Mouse (Mus musculus): ENCODE results near the gene Sptbn2. TPM values are rescaled to one million over a fixed set of nuclear protein-coding genes. Genes with fewer than 3 reads are reported as not detected.
"Not testable (repeated sequence)": the region's sequence is repeated elsewhere in the genome, so short reads cannot be mapped to it uniquely, and the experiment has no call there.

The Sptbn2 gene
- polyA plus RNA-seq, 1 experiment from 2014 or later, result 5.3 TPM

- no peak overlapping the region for H3K27ac ChIP-seq (replicated peaks)
- H3K9me3 ChIP-seq (replicated peaks), result no peaks in the 10 kb centered on the region
- no peak overlapping the region for H3K4me3 ChIP-seq (replicated peaks)
- peaks cover 6% of the 10 kb centered on the region; the same call in 1 of the 2 replicates for H3K36me3 ChIP-seq
- H3K4me2 ChIP-seq (replicated peaks), result no peak overlapping the region
- H3K27me3 ChIP-seq, result no peaks in the 10 kb centered on the region
- no peak for ATAC-seq (ENCODE audit: insufficient number of reproducible peaks, low FRiP score, low TSS enrichment, low read depth)
- no peak overlapping the region for H3K9ac ChIP-seq
- 88% methylated on average over 9 of the region's 9 CpGs for WGBS
- no peaks in the 10 kb centered on the region for H3K4me1 ChIP-seq
These were observed 36.8 kb downstream of the Sptbn2 start for GRCm38 (mm10) chr19:4747631-4748312.

- no peak overlapping the region for H3K4me3 ChIP-seq (replicated peaks)
- no peaks in the 10 kb centered on the region for H3K9me3 ChIP-seq (replicated peaks)
These were observed 37.5 kb downstream of the Sptbn2 start for GRCm38 (mm10) chr19:4748493-4748892.

GRCm38 (mm10) chr19:4749975-4750374 is 39.0 kb downstream of the Sptbn2 start:
- WGBS, result 75% methylated on average over 6 of the region's 6 CpGs
- no peaks in the 10 kb centered on the region for H3K9me3 ChIP-seq (replicated peaks)
- no peak for ATAC-seq (ENCODE audit: insufficient number of reproducible peaks, low FRiP score, low TSS enrichment, low read depth)
- H3K4me2 ChIP-seq (replicated peaks), result no peak overlapping the region
- no peaks in the 10 kb centered on the region for H3K27me3 ChIP-seq
- H3K36me3 ChIP-seq, result peaks cover 6% of the 10 kb centered on the region; the same call in 1 of the 2 replicates
- H3K27ac ChIP-seq (replicated peaks), result no peak overlapping the region
- no peak overlapping the region for H3K4me3 ChIP-seq (replicated peaks)
- no peak overlapping the region for H3K9ac ChIP-seq
- no peaks in the 10 kb centered on the region for H3K4me1 ChIP-seq

More at GRCm38 (mm10) chr19:4748493-4748892, 37.5 kb downstream of the Sptbn2 start:
- Histone ChIP-seq H3K36me3 (peaks cover 6% of the 10 kb centered on the region; the same call in 1 of the 2 replicates), H3K27me3 (no peaks in the 10 kb centered on the region), H3K4me2 (replicated peaks) (no peak overlapping the region), H3K4me1 (no peaks in the 10 kb centered on the region), H3K9ac (no peak overlapping the region), H3K27ac (replicated peaks) (no peak overlapping the region)
- 83% methylated on average over 10 of the region's 10 CpGs for WGBS
- ATAC-seq (ENCODE audit: insufficient number of reproducible peaks, low FRiP score, low TSS enrichment, low read depth), result no peak

- H3K9ac ChIP-seq, result peak overlapping the region; percentile 18; the same call in 1 of the 2 replicates
- WGBS, result 0% methylated on average over 10 of the region's 10 CpGs
- 0 out of 2 replicates have a peak, but pooled peaks cover 3% of the 10 kb centered on the region for H3K36me3 ChIP-seq
- no peaks in the 10 kb centered on the region for H3K9me3 ChIP-seq (replicated peaks)
- H3K4me1 ChIP-seq, result peaks cover 21% of the 10 kb centered on the region
- ATAC-seq (ENCODE audit: insufficient number of reproducible peaks, low FRiP score, low TSS enrichment, low read depth), result peak; percentile 75; the same call in 1 of the 2 replicates
- no peaks in the 10 kb centered on the region for H3K27me3 ChIP-seq
- H3K4me3 ChIP-seq (replicated peaks), result peak overlapping the region; percentile 79
- H3K27ac ChIP-seq (replicated peaks), result peak overlapping the region; percentile 95
- peak overlapping the region; percentile 63 for H3K4me2 ChIP-seq (replicated peaks)
These were observed 44.7 kb downstream of the Sptbn2 start for GRCm38 (mm10) chr19:4755565-4756192.

GRCm38 (mm10) chr19:4756193-4756911 is 45.4 kb downstream of the Sptbn2 start, which contains the start of gene Rbm4b:
Gene Rbm4b, plus strand, starts transcription at chr19:4756497.
- H3K27me3 ChIP-seq, result no peaks in the 10 kb centered on the region
- peak; percentile 97 for ATAC-seq (ENCODE audit: insufficient number of reproducible peaks, low FRiP score, low TSS enrichment, low read depth)
- H3K36me3 ChIP-seq, result peaks cover 6% of the 10 kb centered on the region; the same call in 1 of the 2 replicates
- peak within 1 kb of the TSS; percentile 67 for H3K9ac ChIP-seq
- H3K9me3 ChIP-seq (replicated peaks), result no peaks in the 10 kb centered on the region
- H3K27ac ChIP-seq (replicated peaks), result peak within 1 kb of the TSS; percentile 95
- peak within 1 kb of the TSS; percentile 63 for H3K4me2 ChIP-seq (replicated peaks)
- WGBS, result under 1% methylated on average over 61 of the region's 65 CpGs
- peaks cover 21% of the 10 kb centered on the region for H3K4me1 ChIP-seq
- peak within 1 kb of the TSS; percentile 79 for H3K4me3 ChIP-seq (replicated peaks)

- Histone ChIP-seq H3K27me3 (no peaks in the 10 kb centered on the region), H3K4me2 (replicated peaks) (peak overlapping the region; percentile 63), H3K4me3 (replicated peaks) (peak overlapping the region; percentile 79), H3K9ac (peak overlapping the region; percentile 67), H3K9me3 (replicated peaks) (no peaks in the 10 kb centered on the region), H3K4me1 (peaks cover 21% of the 10 kb centered on the region), H3K36me3 (peaks cover 12% of the 10 kb centered on the region), H3K27ac (replicated peaks) (peak overlapping the region; percentile 95)
- WGBS, result 5% methylated on average over 9 of the region's 9 CpGs
- no peak for ATAC-seq (ENCODE audit: insufficient number of reproducible peaks, low FRiP score, low TSS enrichment, low read depth)
These were observed 46.0 kb downstream of the Sptbn2 start for GRCm38 (mm10) chr19:4756921-4757320.

- not testable (repeated sequence) for H3K9me3 ChIP-seq (replicated peaks); H3K4me2 ChIP-seq (replicated peaks); H3K4me3 ChIP-seq (replicated peaks); H3K9ac ChIP-seq; ATAC-seq (ENCODE audit: insufficient number of reproducible peaks, low FRiP score, low TSS enrichment, low read depth); H3K27ac ChIP-seq (replicated peaks); H3K27me3 ChIP-seq
- H3K4me1 ChIP-seq, result peaks cover 18% of the 10 kb centered on the region
- H3K36me3 ChIP-seq, result peaks cover 42% of the 10 kb centered on the region
- WGBS, result 90% methylated on average over 8 of the region's 8 CpGs
These were observed 49.6 kb downstream of the Sptbn2 start for GRCm38 (mm10) chr19:4760544-4760943.

- Histone ChIP-seq H3K4me3 (replicated peaks) (no peak overlapping the region), H3K36me3 (peaks cover 56% of the 10 kb centered on the region), H3K27me3 (no peaks in the 10 kb centered on the region), H3K27ac (replicated peaks) (no peak overlapping the region), H3K9me3 (replicated peaks) (no peaks in the 10 kb centered on the region), H3K9ac (no peak overlapping the region), H3K4me1 (peaks cover 12% of the 10 kb centered on the region), H3K4me2 (replicated peaks) (no peak overlapping the region)
- ATAC-seq (ENCODE audit: insufficient number of reproducible peaks, low FRiP score, low TSS enrichment, low read depth), result no peak
- 54% methylated on average over 1 of the region's 1 CpGs for WGBS
These were observed 51.9 kb downstream of the Sptbn2 start for GRCm38 (mm10) chr19:4762876-4763275.

- Histone ChIP-seq H3K4me1 (no peaks in the 10 kb centered on the region), H3K27ac (replicated peaks) (no peak overlapping the region), H3K4me2 (replicated peaks) (no peak overlapping the region), H3K36me3 (peaks cover 73% of the 10 kb centered on the region), H3K27me3 (no peaks in the 10 kb centered on the region), H3K9ac (no peak overlapping the region), H3K4me3 (replicated peaks) (no peak overlapping the region), H3K9me3 (replicated peaks) (no peaks in the 10 kb centered on the region)
- ATAC-seq (ENCODE audit: insufficient number of reproducible peaks, low FRiP score, low TSS enrichment, low read depth), result no peak
- WGBS, result 90% methylated on average over 11 of the region's 12 CpGs
These were observed 56.7 kb downstream of the Sptbn2 start for GRCm38 (mm10) chr19:4767507-4768148.

GRCm38 (mm10) chr19:4772785-4773184 is 61.8 kb downstream of the Sptbn2 start:
- no peak for ATAC-seq (ENCODE audit: insufficient number of reproducible peaks, low FRiP score, low TSS enrichment, low read depth)
- 83% methylated on average over 3 of the region's 3 CpGs for WGBS
- Histone ChIP-seq H3K27me3 (no peaks in the 10 kb centered on the region), H3K4me3 (replicated peaks) (no peak overlapping the region), H3K4me2 (replicated peaks) (no peak overlapping the region), H3K27ac (replicated peaks) (no peak overlapping the region), H3K9me3 (replicated peaks) (no peaks in the 10 kb centered on the region), H3K9ac (no peak overlapping the region), H3K36me3 (peaks cover 70% of the 10 kb centered on the region), H3K4me1 (no peaks in the 10 kb centered on the region)

GRCm38 (mm10) chr19:4782891-4783290 is 71.9 kb downstream of the Sptbn2 start:
- no peak for ATAC-seq (ENCODE audit: insufficient number of reproducible peaks, low FRiP score, low TSS enrichment, low read depth)
- no peak overlapping the region for H3K9ac ChIP-seq
- H3K4me2 ChIP-seq (replicated peaks), result no peak overlapping the region
- peaks cover 74% of the 10 kb centered on the region for H3K36me3 ChIP-seq
- H3K27me3 ChIP-seq, result no peaks in the 10 kb centered on the region
- no peak overlapping the region for H3K27ac ChIP-seq (replicated peaks)
- H3K4me1 ChIP-seq, result 0 out of 2 replicates have a peak, but pooled peaks cover 9% of the 10 kb centered on the region
- H3K9me3 ChIP-seq (replicated peaks), result no peaks in the 10 kb centered on the region
- WGBS, result 89% methylated on average over 2 of the region's 2 CpGs
- no peak overlapping the region for H3K4me3 ChIP-seq (replicated peaks)

Data from embryonic facial prominence, embryonic 15.5 days (tissue).